ENCODE assay signal across 27 mouse cellular contexts in the genomic region with DNA sequence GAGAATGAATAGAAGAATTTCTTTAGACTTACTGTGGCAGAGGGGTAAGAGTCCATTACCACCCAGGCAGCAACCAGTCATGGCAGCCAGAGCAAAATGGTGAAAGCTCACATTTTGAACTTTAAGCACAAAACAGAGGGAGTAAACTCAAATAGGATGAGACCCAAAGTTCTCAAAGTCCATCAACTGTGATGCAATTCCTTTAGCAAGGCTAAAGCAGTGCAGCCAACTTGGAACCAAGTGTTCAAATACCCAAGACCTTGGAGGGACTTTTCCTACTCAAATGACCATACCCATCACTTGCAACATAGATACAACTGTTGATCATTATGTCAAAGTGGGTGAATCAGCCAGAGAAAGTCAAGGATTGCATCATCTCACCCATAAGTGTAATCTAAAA.
"Had no signal": no experiment of that assay in that cellular context is flagged by ENCODE, and none has a peak within 500 bp of the region (broad histone marks: within the 10 kb centered on the region; RNA-seq: fewer than 3 reads in every experiment).

No protein-coding gene starts in this region.

- H3K27me3 ChIP-seq: heart, embryonic 12.5 days; hindbrain, embryonic 12.5 days; intestine, embryonic 15.5 days; limb, embryonic 13.5 days; limb, embryonic 15.5 days; liver, embryonic 12.5 days had no signal

- H3K9ac ChIP-seq: heart, embryonic 12.5 days; hindbrain, embryonic 12.5 days; hindbrain, embryonic 14.5 days; intestine, embryonic 15.5 days; limb, embryonic 13.5 days; limb, embryonic 15.5 days; liver, embryonic 12.5 days; liver, embryonic 14.5 days had no signal

- DNase-seq: gastrocnemius, postnatal 14 days; gastrocnemius, postnatal 36 days; heart, adult 11 months; heart, adult 2 months; heart, postnatal 10 days; heart, postnatal 4 days; kidney, adult 18-20 months; kidney, adult 8-10 months; kidney, postnatal 10 days; kidney, postnatal 25 days; layer of hippocampus, adult 9-11 months; layer of hippocampus, postnatal 36 days; left cerebral cortex, postnatal 4 days; lung, adult 18-20 months had no signal

- H3K4me2 ChIP-seq: heart, embryonic 12.5 days; hindbrain, embryonic 12.5 days; hindbrain, embryonic 14.5 days; intestine, embryonic 15.5 days; limb, embryonic 13.5 days; limb, embryonic 15.5 days; liver, embryonic 12.5 days had no signal

- H3K4me1 ChIP-seq: heart, embryonic 10.5 days; heart, embryonic 12.5 days; hindbrain, embryonic 10.5 days; hindbrain, embryonic 12.5 days; intestine, embryonic 15.5 days; limb, embryonic 13.5 days; limb, embryonic 15.5 days; liver, embryonic 12.5 days had no signal

- H3K9me3 ChIP-seq: heart, embryonic 10.5 days; heart, embryonic 12.5 days; hindbrain, embryonic 10.5 days; hindbrain, embryonic 12.5 days; intestine, embryonic 15.5 days; limb, embryonic 13.5 days; limb, embryonic 15.5 days; liver, embryonic 12.5 days had no signal

- H3K27ac ChIP-seq: heart, adult 2 months; heart, embryonic 10.5 days; hindbrain, embryonic 10.5 days; hindbrain, embryonic 12.5 days; hindbrain, embryonic 14.5 days; intestine, embryonic 15.5 days; limb, embryonic 13.5 days; limb, embryonic 15.5 days; liver, embryonic 12.5 days; liver, embryonic 14.5 days had no signal

- ATAC-seq: hindbrain, embryonic 16.5 days; inflammation-experienced regulatory T-cells, adult 6 months; intestine, embryonic 15.5 days; intestine, postnatal 0 days; liver, embryonic 12.5 days had no signal

- H3K36me3 ChIP-seq: heart, embryonic 10.5 days; heart, embryonic 12.5 days; hindbrain, embryonic 10.5 days; hindbrain, embryonic 12.5 days; intestine, embryonic 15.5 days; limb, embryonic 13.5 days; limb, embryonic 15.5 days; liver, embryonic 12.5 days had no signal

- H3K4me3 ChIP-seq: heart, adult 2 months; heart, embryonic 10.5 days; heart, embryonic 12.5 days; hindbrain, embryonic 10.5 days; hindbrain, embryonic 12.5 days; intestine, embryonic 15.5 days; limb, embryonic 13.5 days; limb, embryonic 15.5 days; liver, embryonic 12.5 days had no signal
